41 mouse cellular contexts compared by ENCODE assay signal in genomic region chr4:141631250-141631649, GRCm38 (mm10). TPM values are rescaled to one million over a fixed set of nuclear protein-coding genes. Genes with fewer than 3 reads are reported as not detected.
"Had no signal": no experiment of that assay in that cellular context is flagged by ENCODE, and none has a peak within 500 bp of the region (broad histone marks: within the 10 kb centered on the region; RNA-seq: fewer than 3 reads in every experiment).

No protein-coding gene starts in this region.

- H3K27me3 ChIP-seq: heart, embryonic 12.5 days; heart, embryonic 13.5 days; heart, embryonic 15.5 days; hindbrain, embryonic 12.5 days; hindbrain, embryonic 13.5 days; hindbrain, embryonic 15.5 days; intestine, embryonic 15.5 days; kidney, embryonic 15.5 days had no signal

- DNase-seq: heart, postnatal 10 days; heart, postnatal 14 days; heart, postnatal 36 days; kidney, adult 11 months; kidney, adult 18-20 months; kidney, adult 2 months; kidney, adult 8-10 months; kidney, adult 9 months; kidney, postnatal 10 days; kidney, postnatal 14 days; kidney, postnatal 36 days; kidney, postnatal 4 days; layer of hippocampus, adult 9-11 months had no signal

- H3K9ac ChIP-seq: heart, embryonic 12.5 days; heart, embryonic 13.5 days; heart, embryonic 15.5 days; hindbrain, embryonic 12.5 days; hindbrain, embryonic 13.5 days; hindbrain, embryonic 14.5 days; hindbrain, embryonic 15.5 days; intestine, embryonic 15.5 days; kidney, embryonic 15.5 days had no signal

- H3K9me3 ChIP-seq: heart, embryonic 10.5 days; heart, embryonic 12.5 days; heart, embryonic 13.5 days; heart, embryonic 15.5 days; hindbrain, embryonic 12.5 days; hindbrain, embryonic 13.5 days; hindbrain, embryonic 15.5 days; intestine, embryonic 15.5 days; kidney, embryonic 15.5 days had no signal

- H3K4me2 ChIP-seq: heart, embryonic 11.5 days; heart, embryonic 12.5 days; heart, embryonic 13.5 days; heart, embryonic 15.5 days; hindbrain, embryonic 12.5 days; hindbrain, embryonic 13.5 days; hindbrain, embryonic 14.5 days; hindbrain, embryonic 15.5 days; intestine, embryonic 15.5 days; kidney, embryonic 15.5 days had no signal

- H3K4me1 ChIP-seq: hindbrain, embryonic 12.5 days; hindbrain, embryonic 13.5 days; hindbrain, embryonic 15.5 days; intestine, embryonic 15.5 days; kidney, embryonic 15.5 days had no signal

- H3K27ac ChIP-seq: heart, embryonic 10.5 days; heart, embryonic 13.5 days; heart, embryonic 15.5 days; hindbrain, embryonic 10.5 days; hindbrain, embryonic 12.5 days; hindbrain, embryonic 13.5 days; hindbrain, embryonic 14.5 days; hindbrain, embryonic 15.5 days; hindbrain, postnatal 0 days; intestine, embryonic 15.5 days; kidney, embryonic 15.5 days; kidney, postnatal 0 days; layer of hippocampus, adult 2 months; left cerebral cortex, adult 2 months had no signal

- H3K4me3 ChIP-seq: heart, embryonic 10.5 days; heart, embryonic 12.5 days; heart, embryonic 13.5 days; heart, embryonic 15.5 days; hindbrain, embryonic 10.5 days; hindbrain, embryonic 12.5 days; hindbrain, embryonic 13.5 days; hindbrain, embryonic 15.5 days; intestine, embryonic 15.5 days; kidney, embryonic 15.5 days; layer of hippocampus, adult 2 months; left cerebral cortex, adult 2 months had no signal

- ATAC-seq: hindbrain, embryonic 16.5 days; hindbrain, postnatal 0 days; inflammation-experienced regulatory T-cells, adult 6 months; intestine, embryonic 15.5 days; intestine, embryonic 16.5 days; intestine, postnatal 0 days had no signal

RNA-seq across cellular contexts. Expression of gene Slc25a34, which starts 7.6 kb away (rescaled TPM):
- total RNA-seq: hematopoietic stem cell, adult 5-6 weeks had no signal
- polyA plus RNA-seq: heart, embryonic 11.5 days; hindbrain, embryonic 11.5 days; hindbrain, embryonic 12.5 days; hindbrain, embryonic 14.5 days; kidney, embryonic 14.5 days had no signal

RNA-seq across cellular contexts. Expression of gene Tmem82, which starts 12.8 kb away (rescaled TPM):
- polyA plus RNA-seq: hindbrain, embryonic 14.5 days had no signal

RNA-seq across cellular contexts. Expression of gene Rsc1a1, which starts 54.1 kb away (rescaled TPM):
- total RNA-seq: heart, postnatal 14 days; heart, postnatal 25 days; layer of hippocampus, adult 2 months; left cerebral cortex, adult 18-20 months had no signal
- polyA plus RNA-seq: heart, embryonic 15.5 days; heart, embryonic 16.5 days; heart, postnatal 0 days; hindbrain, embryonic 14.5 days; hindbrain, embryonic 16.5 days; hindbrain, postnatal 0 days; inflammation-experienced regulatory T-cells, adult 6 months; intestine, embryonic 15.5 days; intestine, embryonic 16.5 days; intestine, postnatal 0 days; kidney, embryonic 14.5 days; kidney, embryonic 15.5 days; kidney, embryonic 16.5 days; kidney, postnatal 0 days had no signal
